Mouse (Mus musculus): Measurements from ENCODE around the gene Sost. TPM values are rescaled to one million over a fixed set of nuclear protein-coding genes. Genes with fewer than 3 reads are reported as not detected.

Gene Sost
- polyA plus RNA-seq, 1 experiment from 2014 or later = 1.3 TPM

- no peaks in the 10 kb centered on the region for H3K9me3 ChIP-seq
- H3K27me3 ChIP-seq (ENCODE audit: insufficient read depth, poor library complexity, severe bottlenecking) = peaks cover 16% of the 10 kb centered on the region
- DNase-seq (ENCODE audit: low spot score) = peak; percentile 71
- no peaks in the 10 kb centered on the region for H3K36me3 ChIP-seq
- WGBS = 25% methylated on average over 25 of the region's 25 CpGs
- H3K4me1 ChIP-seq (replicated peaks) = peaks cover 43% of the 10 kb centered on the region
- no peak overlapping the region for H3K4me3 ChIP-seq
- H3K27ac ChIP-seq = no peak overlapping the region; the same call in 1 of the 2 replicates
These were observed 38.6 kb downstream of the Sost start for GRCm38 (mm10) chr11:101928030-101928762.

GRCm38 (mm10) chr11:101926951-101927589 lies 39.7 kb downstream of the Sost start:
- no peak for DNase-seq (ENCODE audit: low spot score)
- WGBS = 76% methylated on average over 10 of the region's 10 CpGs
- Histone ChIP-seq H3K36me3 (no peaks in the 10 kb centered on the region), H3K4me1 (replicated peaks) (peaks cover 34% of the 10 kb centered on the region), H3K4me3 (no peak overlapping the region), H3K27ac (no peak overlapping the region), H3K27me3 (ENCODE audit: insufficient read depth, poor library complexity, severe bottlenecking) (peaks cover 16% of the 10 kb centered on the region), H3K9me3 (no peaks in the 10 kb centered on the region)

GRCm38 (mm10) chr11:101925636-101926035 lies 41.2 kb downstream of the Sost start:
- DNase-seq (ENCODE audit: low spot score) = no peak
- H3K4me1 ChIP-seq (replicated peaks) = peaks cover 39% of the 10 kb centered on the region
- no peaks in the 10 kb centered on the region for H3K9me3 ChIP-seq
- peaks cover 12% of the 10 kb centered on the region for H3K27me3 ChIP-seq (ENCODE audit: insufficient read depth, poor library complexity, severe bottlenecking)
- no peaks in the 10 kb centered on the region for H3K36me3 ChIP-seq
- 81% methylated on average over 6 of the region's 6 CpGs for WGBS
- H3K4me3 ChIP-seq = no peak overlapping the region
- no peak overlapping the region for H3K27ac ChIP-seq

GRCm38 (mm10) chr11:101924441-101924976 lies 42.3 kb downstream of the Sost start:
- Histone ChIP-seq H3K9me3 (no peaks in the 10 kb centered on the region), H3K4me1 (replicated peaks) (peaks cover 44% of the 10 kb centered on the region), H3K4me3 (no peak overlapping the region), H3K36me3 (no peaks in the 10 kb centered on the region), H3K27ac (no peak overlapping the region), H3K27me3 (ENCODE audit: insufficient read depth, poor library complexity, severe bottlenecking) (peaks cover 12% of the 10 kb centered on the region)
- no peak for DNase-seq (ENCODE audit: low spot score)
- WGBS = 73% methylated on average over 19 of the region's 19 CpGs

- H3K9me3 ChIP-seq = no peaks in the 10 kb centered on the region
- H3K36me3 ChIP-seq = no peaks in the 10 kb centered on the region
- no peak overlapping the region for H3K4me3 ChIP-seq
- H3K27ac ChIP-seq = no peak overlapping the region
- WGBS = 83% methylated on average over 6 of the region's 6 CpGs
- peaks cover 12% of the 10 kb centered on the region for H3K27me3 ChIP-seq (ENCODE audit: insufficient read depth, poor library complexity, severe bottlenecking)
- H3K4me1 ChIP-seq (replicated peaks) = peaks cover 44% of the 10 kb centered on the region
- no peak for DNase-seq (ENCODE audit: low spot score)
These were observed 42.8 kb downstream of the Sost start for GRCm38 (mm10) chr11:101923988-101924387.

- Histone ChIP-seq H3K27ac (no peak overlapping the region), H3K9me3 (no peaks in the 10 kb centered on the region), H3K4me3 (no peak overlapping the region), H3K4me1 (replicated peaks) (peaks cover 23% of the 10 kb centered on the region), H3K27me3 (ENCODE audit: insufficient read depth, poor library complexity, severe bottlenecking) (peaks cover 35% of the 10 kb centered on the region), H3K36me3 (no peaks in the 10 kb centered on the region)
- WGBS = 87% methylated on average over 12 of the region's 12 CpGs
- no peak for DNase-seq (ENCODE audit: low spot score)
These were observed 45.4 kb downstream of the Sost start for GRCm38 (mm10) chr11:101921361-101921952.

GRCm38 (mm10) chr11:101919660-101920059 lies 47.2 kb downstream of the Sost start:
- H3K27ac ChIP-seq = no peak overlapping the region
- peaks cover 14% of the 10 kb centered on the region for H3K4me1 ChIP-seq (replicated peaks)
- no peak overlapping the region for H3K4me3 ChIP-seq
- H3K27me3 ChIP-seq (ENCODE audit: insufficient read depth, poor library complexity, severe bottlenecking) = peaks cover 26% of the 10 kb centered on the region
- WGBS = 2% methylated on average over 6 of the region's 6 CpGs
- H3K36me3 ChIP-seq = no peaks in the 10 kb centered on the region
- peak; percentile 80 for DNase-seq (ENCODE audit: low spot score)
- H3K9me3 ChIP-seq = no peaks in the 10 kb centered on the region

- H3K36me3 ChIP-seq = no peaks in the 10 kb centered on the region
- H3K27ac ChIP-seq = no peak overlapping the region
- H3K9me3 ChIP-seq = no peaks in the 10 kb centered on the region
- peaks cover 31% of the 10 kb centered on the region for H3K27me3 ChIP-seq (ENCODE audit: insufficient read depth, poor library complexity, severe bottlenecking)
- H3K4me1 ChIP-seq (replicated peaks) = peaks cover 14% of the 10 kb centered on the region
- no peak overlapping the region for H3K4me3 ChIP-seq
- DNase-seq (ENCODE audit: low spot score) = no peak
- WGBS = 71% methylated on average over 3 of the region's 3 CpGs
These were observed 48.2 kb downstream of the Sost start for GRCm38 (mm10) chr11:101918609-101919008.

- peaks cover 31% of the 10 kb centered on the region for H3K27me3 ChIP-seq (ENCODE audit: insufficient read depth, poor library complexity, severe bottlenecking)
- peaks cover 14% of the 10 kb centered on the region for H3K4me1 ChIP-seq (replicated peaks)
- 65% methylated on average over 3 of the region's 3 CpGs for WGBS
- no peaks in the 10 kb centered on the region for H3K36me3 ChIP-seq
- no peak overlapping the region for H3K27ac ChIP-seq
- H3K4me3 ChIP-seq = no peak overlapping the region
- H3K9me3 ChIP-seq = no peaks in the 10 kb centered on the region
- no peak for DNase-seq (ENCODE audit: low spot score)
These were observed 50.0 kb downstream of the Sost start for GRCm38 (mm10) chr11:101916772-101917171.

- no peak for DNase-seq (ENCODE audit: low spot score)
- Histone ChIP-seq H3K36me3 (no peaks in the 10 kb centered on the region), H3K4me3 (no peak overlapping the region), H3K27me3 (ENCODE audit: insufficient read depth, poor library complexity, severe bottlenecking) (peaks cover 45% of the 10 kb centered on the region), H3K4me1 (replicated peaks) (no peaks in the 10 kb centered on the region; the same call in none of the 2 replicates), H3K9me3 (no peaks in the 10 kb centered on the region), H3K27ac (no peak overlapping the region)
- WGBS = 60% methylated on average over 8 of the region's 8 CpGs
These were observed 53.2 kb downstream of the Sost start for GRCm38 (mm10) chr11:101913591-101913990.

Measured in hindbrain, embryonic 10.5 days (tissue).